Comparison of ENCODE assay signal across 22 mouse cellular contexts in the genomic region with DNA sequence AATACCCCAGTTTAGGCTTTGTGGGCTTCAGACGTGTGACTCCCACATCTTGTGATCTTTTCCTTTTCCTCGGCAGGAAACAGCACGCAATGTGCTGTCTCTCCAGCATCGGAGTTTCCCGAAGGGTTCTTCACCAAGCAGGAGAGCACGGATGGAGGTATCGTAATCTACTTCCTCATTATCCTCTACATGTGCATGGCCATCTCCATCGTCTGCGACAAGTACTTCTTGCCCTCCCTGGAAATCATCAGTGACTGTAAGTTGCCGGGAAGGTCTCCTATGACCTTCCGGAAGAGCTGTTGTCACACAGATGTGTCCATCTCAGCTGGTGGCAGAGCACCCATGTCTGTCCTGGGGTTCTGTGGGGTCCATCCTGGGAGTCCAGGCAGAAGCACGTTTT. TPM values are rescaled to one million over a fixed set of nuclear protein-coding genes. Genes with fewer than 3 reads are reported as not detected.
"Had no signal": no experiment of that assay in that cellular context is flagged by ENCODE, and none has a peak within 500 bp of the region (broad histone marks: within the 10 kb centered on the region; RNA-seq: fewer than 3 reads in every experiment).

No protein-coding gene starts in this region.

- H3K27me3 ChIP-seq: heart, embryonic 12.5 days; hindbrain, embryonic 13.5 days; hindbrain, embryonic 15.5 days; kidney, embryonic 15.5 days; limb, embryonic 12.5 days had no signal

- H3K27ac ChIP-seq: gastrocnemius, adult 2 months; hindbrain, embryonic 13.5 days; hindbrain, embryonic 15.5 days; hindbrain, postnatal 0 days; kidney, embryonic 15.5 days; kidney, postnatal 0 days; layer of hippocampus, adult 2 months; left cerebral cortex, adult 2 months; limb, embryonic 10.5 days; limb, embryonic 12.5 days had no signal

- DNase-seq: forebrain, postnatal 0 days; gastrocnemius, adult 2 months; gastrocnemius, postnatal 10 days; gastrocnemius, postnatal 25 days; kidney, adult 11 months; kidney, adult 2 months; kidney, adult 9 months; kidney, postnatal 14 days; kidney, postnatal 36 days; liver had no signal

- H3K9ac ChIP-seq: forebrain, postnatal 0 days; heart, embryonic 12.5 days; hindbrain, embryonic 13.5 days; hindbrain, embryonic 15.5 days; kidney, embryonic 15.5 days; limb, embryonic 12.5 days had no signal

- H3K36me3 ChIP-seq: heart, embryonic 10.5 days; heart, embryonic 12.5 days; hindbrain, embryonic 13.5 days; hindbrain, embryonic 15.5 days; kidney, embryonic 15.5 days; limb, embryonic 10.5 days; limb, embryonic 12.5 days had no signal

- H3K4me1 ChIP-seq: hindbrain, embryonic 15.5 days; limb, embryonic 10.5 days; limb, embryonic 12.5 days had no signal

- H3K4me2 ChIP-seq: heart, embryonic 12.5 days; hindbrain, embryonic 13.5 days; hindbrain, embryonic 15.5 days; kidney, embryonic 15.5 days; limb, embryonic 12.5 days had no signal

- H3K4me3 ChIP-seq: gastrocnemius, adult 2 months; heart, embryonic 10.5 days; heart, embryonic 12.5 days; hindbrain, embryonic 13.5 days; hindbrain, embryonic 15.5 days; kidney, embryonic 15.5 days; layer of hippocampus, adult 2 months; left cerebral cortex, adult 2 months; limb, embryonic 10.5 days; limb, embryonic 12.5 days had no signal

- ATAC-seq: forebrain, postnatal 0 days; hindbrain, postnatal 0 days had no signal

- H3K9me3 ChIP-seq: heart, embryonic 10.5 days; heart, embryonic 12.5 days; hindbrain, embryonic 13.5 days; hindbrain, embryonic 15.5 days; kidney, embryonic 15.5 days; limb, embryonic 10.5 days; limb, embryonic 12.5 days had no signal

RNA-seq across cellular contexts. Expression of a gene that starts 0.8 kb away (rescaled TPM):
- total RNA-seq: forebrain, postnatal 0 days; gastrocnemius, adult 2 months; gastrocnemius, postnatal 25 days; left cerebral cortex, postnatal 36 days had no signal
